Comparison of ENCODE assay signal across 9 mouse cellular contexts in genomic region chr15:100669337-100669736, GRCm38 (mm10). TPM values are rescaled to one million over a fixed set of nuclear protein-coding genes. Genes with fewer than 3 reads are reported as not detected.
DNase-seq lines count a peak whose midpoint lies in the region; ATAC-seq and TF ChIP-seq lines count a peak whose summit lies in the region.
"Had no signal": no experiment of that assay in that cellular context is flagged by ENCODE, and none has a peak within 500 bp of the region (broad histone marks: within the 10 kb centered on the region; RNA-seq: fewer than 3 reads in every experiment).

Bin2 (minus strand) TSS chr15:100669553.

- no peak within 1 kb of the TSS for H3K4me2 ChIP-seq in midbrain, embryonic 14.5 days (ENCODE audit: low read length)

- WGBS in midbrain, embryonic 14.5 days, result 93% methylated on average over 20 of the region's 20 CpGs

- ATAC-seq in common myeloid progenitor, adult 5-6 weeks (replicated peaks; ENCODE audit: low read depth, poor library complexity, severe bottlenecking), result peak; percentile 57
- no peak for ATAC-seq in midbrain, embryonic 14.5 days (ENCODE audit: low FRiP score, low TSS enrichment)

- no peaks in the 10 kb centered on the region for H3K36me3 ChIP-seq in midbrain, embryonic 14.5 days (ENCODE audit: control insufficient read depth, insufficient read depth, low read length)

- peak; percentile 27 for DNase-seq in gastrocnemius, adult 2 months
- no peak for DNase-seq in gastrocnemius, postnatal 14 days
- DNase-seq in lung, adult 18-20 months, result peak; percentile 56 to 72
- DNase-seq in spleen, postnatal 14 days (ENCODE audit: low spot score in 2 of 2), result peak; percentile 68 to 78
- DNase-seq in midbrain, embryonic 14.5 days, result no peak
- DNase-seq in left cerebral cortex, adult 8-10 months (ENCODE audit: low spot score in 2 of 2), result no peak
- no peak for DNase-seq in gastrocnemius, postnatal 10 days

- no peaks in the 10 kb centered on the region for H3K9me3 ChIP-seq in midbrain, embryonic 14.5 days (ENCODE audit: control insufficient read depth, low read length)

- intact Hi-C loops in gastrocnemius, adult 2 months (cut with DNase I), result no loop called here
- intact Hi-C loops in gastrocnemius, postnatal 14 days (cut with DNase I; ENCODE audit: low total_unique reads), result no loop called here

- H3K27ac ChIP-seq in gastrocnemius, adult 2 months, result no peak within 1 kb of the TSS
- H3K27ac ChIP-seq in midbrain, embryonic 14.5 days (replicated peaks; ENCODE audit: low read depth, low read length), result no peak within 1 kb of the TSS

- peaks cover 6% of the 10 kb centered on the region; the same call in 1 of the 2 replicates for H3K4me1 ChIP-seq in midbrain, embryonic 14.5 days (ENCODE audit: control insufficient read depth, insufficient read depth, low read length)

- H3K27me3 ChIP-seq in midbrain, embryonic 14.5 days (ENCODE audit: control insufficient read depth, insufficient read depth, low read length), result no peaks in the 10 kb centered on the region

- H3K4me3 ChIP-seq in gastrocnemius, adult 2 months, result peak within 1 kb of the TSS; percentile 40
- H3K4me3 ChIP-seq in midbrain, embryonic 14.5 days (replicated peaks; ENCODE audit: low read depth, low read length), result no peak within 1 kb of the TSS

- no peak for TF ChIP-seq CTCF in gastrocnemius, adult 2 months (IDR thresholded peaks at IDR 0.05)

- no peak within 1 kb of the TSS for H3K9ac ChIP-seq in midbrain, embryonic 14.5 days (replicated peaks; ENCODE audit: low read length)

RNA-seq across cellular contexts. Expression of gene Bin2, which starts in this region (rescaled TPM):
- total RNA-seq in gastrocnemius, adult 2 months (2021), result under 1 TPM in 1 of 2 experiments, not detected in 1; 0.69 TPM
- under 1 TPM; 0.53 to 0.89 TPM for total RNA-seq in gastrocnemius, postnatal 14 days (2021)
- total RNA-seq in common myeloid progenitor, adult 5-6 weeks (2017), result 134 and 142 TPM in 2 replicates
- 0.61 and 1.8 TPM in 2 replicates for polyA plus RNA-seq in midbrain, embryonic 14.5 days (2014; fragmentation: Nextera tagmentation; extraction: Ambion mirVana)
- 10 to 100 TPM in 1 of 4 experiments, 1 to 10 TPM in 3; 6.8 to 10.0 (median 7.6) TPM for total RNA-seq in left cerebral cortex, adult 8-10 months (2022)
- total RNA-seq in gastrocnemius, postnatal 10 days (2021), result 1 to 10 TPM in 1 of 2 experiments, under 1 TPM in 1; 0.59 to 2.0 TPM
- polyA plus RNA-seq: C2C12 had no signal

Comparison
In these comparisons a context has a peak if more than half of its experiments do, and no peak if none do; other contexts are left out.
1. RNA of gene Bin2 (total RNA-seq): 134 to 142 TPM in common myeloid progenitor, adult 5-6 weeks; 6.8 to 10.0 TPM in left cerebral cortex, adult 8-10 months, 0.59 to 2.0 TPM in gastrocnemius, postnatal 10 days, 0.53 to 0.89 TPM in gastrocnemius, postnatal 14 days and 0.69 TPM in gastrocnemius, adult 2 months; every median in the first group is over 10 times any median in the second.
2. Peak in DNase-seq and H3K4me3 ChIP-seq in gastrocnemius, adult 2 months; RNA of the gene not detected or under 1 TPM.
3. DNase-seq: peak in lung, adult 18-20 months (2 of 2) and spleen, postnatal 14 days (2 of 2); none in gastrocnemius, postnatal 14 days (single experiment), midbrain, embryonic 14.5 days (single experiment), left cerebral cortex, adult 8-10 months (0 of 2) and gastrocnemius, postnatal 10 days (single experiment).